Mouse (Mus musculus): ENCODE results near the gene Meis1. TPM values are rescaled to one million over a fixed set of nuclear protein-coding genes. Genes with fewer than 3 reads are reported as not detected.

Gene Meis1
- polyA plus RNA-seq (2014; fragmentation: Illumina TruSeq; extraction: RNeasy Lipid Tissue Mini Kit (QIAGEN cat#74804); ENCODE audit: low read depth, low replicate concordance), result 4.1 TPM

DNA sequence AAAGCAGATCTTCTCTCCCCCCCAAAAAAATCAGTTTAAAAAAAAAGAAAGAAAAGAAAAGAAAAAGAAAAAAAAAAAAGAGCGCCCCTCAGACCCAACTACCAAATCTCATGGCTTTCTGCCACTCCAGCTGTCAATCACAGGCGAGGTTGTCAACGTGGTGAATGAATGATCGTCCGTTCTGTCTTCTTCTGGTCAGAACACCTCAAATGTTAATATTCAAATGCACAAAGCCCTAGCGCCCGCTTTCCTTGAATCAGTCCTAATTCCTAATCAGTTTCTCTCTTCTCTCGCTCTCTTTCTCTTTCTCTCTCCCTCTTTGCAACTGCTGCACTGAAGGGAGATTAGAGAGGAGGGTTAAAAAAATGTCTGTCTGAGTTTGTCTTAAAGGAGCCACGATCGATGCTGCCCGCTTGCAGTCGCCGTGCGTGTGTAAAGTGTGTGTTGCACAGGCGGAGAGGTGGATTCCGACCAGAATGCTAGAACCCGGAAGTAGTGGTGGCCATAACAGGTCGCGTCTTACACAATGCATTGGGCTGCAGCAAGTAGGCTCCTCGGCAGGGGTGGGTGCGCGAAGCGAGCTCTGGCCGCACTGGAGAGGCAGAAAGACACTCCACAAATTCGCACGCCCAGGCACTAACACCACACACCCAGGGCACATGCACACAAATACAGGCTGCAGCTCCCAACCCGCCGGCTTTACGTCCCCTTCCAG, at the start of gene Meis1:
Gene Meis1, minus strand, starts transcription at position 497 of the 715 bp plus-strand sequence.

